Mouse (Mus musculus): Measurements from ENCODE around the gene Pde4d.

DNA sequence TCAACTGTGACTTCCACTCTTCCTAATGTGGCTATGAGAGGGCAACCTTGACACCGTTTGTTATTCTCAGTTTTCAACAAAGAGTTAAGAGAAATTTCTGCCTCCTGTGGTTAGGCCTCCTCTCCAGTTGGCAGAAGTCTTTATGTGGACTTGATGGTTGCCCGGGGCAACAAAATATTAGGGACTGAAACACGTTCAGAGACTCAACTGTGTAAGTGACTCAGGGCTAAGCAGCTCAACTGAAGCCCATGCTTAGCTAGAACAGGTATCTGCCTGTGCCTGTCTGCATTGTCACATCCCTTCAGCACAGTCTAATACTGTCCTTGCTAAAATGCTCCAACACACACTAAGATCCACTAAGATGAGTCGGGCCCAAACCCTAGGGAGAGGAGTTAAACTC, 1339.4 kb downstream of the Pde4d start:
- TF ChIP-seq CTCF (IDR thresholded peaks at IDR 0.05; ENCODE audit: control insufficient read depth, insufficient read depth, insufficient read length) (no peak), MAX (IDR thresholded peaks at IDR 0.05) (no peak), MYOG (IDR thresholded peaks at IDR 0.05; ENCODE audit: control insufficient read depth, extremely low read depth, insufficient read length) (no peak), CEBPB (IDR thresholded peaks at IDR 0.05; ENCODE audit: low read depth) (no peak)
